Mouse (Mus musculus) right cerebral cortex, postnatal 36 days (tissue): ENCODE data around the gene Slc13a3.
A peak's percentile ranks its signal among the peaks of the same experiment; 100 is the strongest.

Source experiments
- DNase-seq, 2 experiments: peaks; one replicate each; pipeline ENCODE4 v3.0.0; 2022; ENCODE audit warnings: low spot score in 2 of 2, mixed read lengths in 1 of 2

Gene Slc13a3

GRCm38 (mm10) chr2:165482003-165482402 is 9.0 kb upstream of the Slc13a3 start:
- DNase-seq = no peak

DNA sequence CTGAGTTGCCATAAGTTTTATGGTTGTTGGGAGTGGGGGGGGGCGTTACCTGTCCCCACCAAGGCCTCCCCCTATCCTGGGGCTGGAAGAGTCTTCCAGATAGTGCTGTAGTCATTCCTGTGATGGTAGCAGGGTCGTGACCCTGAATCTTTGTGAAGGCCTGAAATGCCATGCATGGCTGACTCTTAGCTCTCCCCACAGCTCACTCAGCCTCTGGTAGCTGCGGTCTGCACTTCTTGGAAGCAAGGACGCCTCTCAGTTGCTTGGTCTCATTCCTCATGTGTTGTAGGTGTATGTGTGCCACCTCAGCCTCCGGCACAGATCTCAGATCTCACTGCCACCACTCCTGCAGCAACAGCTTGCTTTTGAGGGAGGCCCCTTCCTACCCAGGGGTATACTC is 2.8 kb upstream of the Slc13a3 start:
- no peak for DNase-seq

DNA sequence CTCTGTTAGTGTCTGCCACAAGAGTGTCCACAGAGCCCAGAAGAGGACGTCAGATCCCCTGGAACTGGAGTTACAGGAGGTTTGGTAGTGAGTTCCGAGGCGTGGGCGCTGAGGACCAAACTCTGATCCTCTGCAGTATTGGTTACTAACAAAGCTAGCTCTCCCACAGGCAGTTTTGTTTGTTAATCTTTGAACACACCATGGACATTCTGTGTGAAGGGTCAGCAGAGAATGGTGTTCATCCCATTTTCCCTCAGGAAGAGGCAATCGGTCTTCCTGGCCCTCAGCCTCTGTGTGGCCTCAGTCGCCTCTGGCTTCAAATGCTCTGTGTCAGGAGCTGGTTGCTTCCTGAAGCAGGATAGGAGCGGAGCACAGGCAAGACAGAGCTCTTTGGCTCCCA is 2.4 kb upstream of the Slc13a3 start:
- DNase-seq = no peak

DNA sequence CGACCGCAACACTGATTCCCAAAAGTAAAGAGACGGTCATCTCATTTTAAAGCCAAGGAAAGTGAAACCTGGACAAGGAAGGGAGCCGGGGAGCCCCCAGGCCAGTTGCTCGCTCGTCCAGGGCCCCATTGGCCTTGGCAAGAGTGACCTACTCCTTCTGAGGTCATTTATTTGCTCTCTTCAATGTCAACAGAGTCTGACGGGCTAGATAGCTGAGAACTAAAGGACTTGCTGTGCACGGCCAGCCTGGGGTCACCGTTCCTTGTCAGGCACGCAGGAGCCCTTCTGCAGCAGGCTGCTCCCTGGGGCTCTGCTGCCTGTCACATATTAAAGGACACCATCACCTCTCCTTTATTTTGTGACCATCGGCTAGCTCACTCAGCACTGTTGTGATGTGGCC is 1.1 kb downstream of the Slc13a3 start:
- DNase-seq = no peak

DNA sequence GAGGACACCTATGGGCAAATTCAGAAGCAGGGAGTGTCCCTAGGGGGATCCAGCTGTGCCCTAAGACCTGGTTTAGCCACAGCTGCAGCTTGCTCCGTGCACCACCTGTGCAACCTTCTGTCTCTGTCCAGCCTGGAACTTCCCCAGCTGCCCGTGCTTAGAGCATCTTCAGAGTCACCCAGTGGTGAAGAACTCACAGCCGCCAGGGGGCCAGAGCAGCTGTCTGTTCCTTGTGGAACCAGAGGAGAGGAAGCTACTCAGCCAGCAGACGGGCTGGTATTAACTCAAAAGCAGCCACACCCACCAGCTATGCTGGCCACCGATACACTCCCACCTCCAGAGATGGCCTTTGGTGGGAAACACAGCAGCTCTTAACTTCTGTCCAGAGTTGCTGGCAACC is 2.9 kb downstream of the Slc13a3 start:
- no peak for DNase-seq

DNA sequence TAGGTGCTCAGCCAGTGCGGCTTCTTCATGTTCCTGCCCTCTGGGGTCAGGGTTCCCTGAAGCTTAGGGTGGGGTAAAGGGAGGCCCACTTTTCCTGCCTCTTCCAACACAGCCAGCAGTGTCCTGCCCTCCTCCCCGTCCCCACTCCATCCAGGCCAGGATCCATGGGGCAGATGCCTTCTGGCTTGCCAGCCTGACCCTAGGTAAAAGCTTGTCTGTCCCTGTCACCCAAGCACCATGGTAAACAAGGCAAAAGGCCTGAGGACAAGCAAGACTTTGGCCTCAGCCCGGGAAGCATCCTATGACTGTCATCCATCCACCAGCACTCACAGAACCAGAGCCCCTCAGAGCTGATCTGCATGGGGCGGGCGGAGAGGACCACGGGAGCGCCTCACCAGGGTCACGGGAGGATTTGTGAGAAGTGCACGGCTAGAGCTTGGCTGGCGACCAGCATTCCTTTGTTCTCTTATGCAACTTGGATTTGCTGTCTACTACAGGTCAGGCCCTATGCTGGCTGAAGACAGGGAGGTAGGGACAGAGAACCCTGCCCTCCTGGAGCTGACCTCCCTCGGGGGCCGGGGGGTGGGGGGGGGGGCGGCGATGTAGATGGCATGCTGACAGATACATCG is 5.1 kb downstream of the Slc13a3 start:
- DNase-seq = no peak

- DNase-seq = no peak
Measured at GRCm38 (mm10) chr2:165459663-165460062, 13.4 kb downstream of the Slc13a3 start.

DNA sequence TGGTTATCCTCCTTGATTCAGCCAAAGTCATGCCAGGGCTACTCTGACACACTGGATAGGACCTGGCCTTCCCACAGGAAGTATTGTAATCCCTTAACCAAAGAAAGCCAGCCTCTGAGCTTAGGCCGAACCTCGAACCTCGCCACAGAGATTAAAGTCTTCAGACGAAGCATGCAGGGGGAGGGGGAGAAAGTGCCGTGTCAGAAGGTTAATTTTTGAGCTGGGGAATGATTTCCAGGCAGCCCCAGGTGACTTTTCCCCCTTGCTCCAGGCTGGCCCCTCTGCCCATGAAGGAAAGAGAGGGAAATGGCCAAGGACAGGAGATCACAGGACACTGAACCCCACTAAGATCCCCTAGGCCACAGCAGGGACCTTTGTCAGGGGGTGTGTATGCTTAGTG is 14.8 kb downstream of the Slc13a3 start:
- no peak for DNase-seq

DNA sequence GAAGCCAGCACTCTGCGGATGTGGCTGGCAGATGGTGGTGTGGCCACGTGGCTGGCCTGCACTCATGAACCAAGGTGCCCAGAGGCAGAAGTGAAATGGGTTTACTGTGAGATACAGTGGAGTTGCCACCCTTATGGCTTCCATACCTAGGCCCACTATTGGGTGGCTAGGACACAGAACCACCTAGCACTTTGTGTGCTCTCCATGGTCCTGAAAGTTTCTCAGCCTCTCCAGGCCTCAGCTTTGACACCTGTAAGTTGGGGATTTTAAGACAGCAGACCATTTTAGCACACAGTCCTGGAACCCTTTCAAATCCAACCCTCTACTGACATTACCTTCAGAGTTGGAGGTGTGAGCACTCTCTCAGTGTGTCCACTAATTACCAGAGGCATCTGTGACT is 16.3 kb downstream of the Slc13a3 start:
- DNase-seq = no peak

DNA sequence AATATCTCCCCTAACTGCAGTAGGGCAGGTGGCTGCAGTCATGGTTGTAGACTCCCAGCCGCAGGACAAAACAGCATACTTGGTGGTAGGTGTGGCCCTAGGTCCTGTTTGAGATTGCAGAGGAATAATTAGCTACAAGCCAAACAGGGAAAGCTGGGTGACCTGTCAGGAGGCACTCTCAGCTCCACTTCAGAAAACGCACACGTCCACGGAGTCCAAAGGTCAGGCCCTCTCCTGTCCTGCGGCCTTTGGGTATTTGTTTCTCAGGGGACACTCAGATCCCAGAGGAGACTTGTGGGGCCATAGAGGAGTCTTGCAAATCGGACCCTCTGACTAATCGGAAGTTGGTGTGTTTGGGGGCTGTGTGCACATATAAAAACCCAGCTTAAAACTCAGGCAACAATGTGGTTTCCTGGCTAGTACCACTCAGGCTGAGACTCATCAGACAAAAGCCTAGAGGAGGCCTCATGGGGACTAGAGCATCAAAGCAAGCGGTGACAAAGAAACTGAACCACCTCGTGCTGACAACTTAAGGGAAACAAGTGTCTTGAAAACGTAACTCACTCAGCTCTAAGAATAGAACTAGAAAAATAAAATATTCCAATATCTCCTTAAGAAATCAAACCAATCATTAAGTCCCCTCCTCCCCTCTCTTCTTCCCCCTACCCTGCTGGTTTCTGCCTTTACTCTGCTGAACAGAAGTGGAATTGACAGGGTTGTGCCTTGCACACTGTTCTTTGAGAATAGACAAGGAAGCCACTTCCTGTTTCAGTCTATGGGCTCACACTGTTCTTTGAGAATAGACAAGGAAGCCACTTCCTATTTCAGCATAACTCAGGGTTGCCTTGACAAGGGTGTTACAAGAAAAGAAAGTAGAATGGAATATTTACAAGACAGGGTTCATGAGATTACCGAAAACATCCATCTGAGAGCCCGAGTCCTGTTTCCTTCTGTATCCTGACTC is 20.0 kb downstream of the Slc13a3 start:
- no peak for DNase-seq

GRCm38 (mm10) chr2:165448475-165448874 is 24.6 kb downstream of the Slc13a3 start:
- DNase-seq = no peak

DNA sequence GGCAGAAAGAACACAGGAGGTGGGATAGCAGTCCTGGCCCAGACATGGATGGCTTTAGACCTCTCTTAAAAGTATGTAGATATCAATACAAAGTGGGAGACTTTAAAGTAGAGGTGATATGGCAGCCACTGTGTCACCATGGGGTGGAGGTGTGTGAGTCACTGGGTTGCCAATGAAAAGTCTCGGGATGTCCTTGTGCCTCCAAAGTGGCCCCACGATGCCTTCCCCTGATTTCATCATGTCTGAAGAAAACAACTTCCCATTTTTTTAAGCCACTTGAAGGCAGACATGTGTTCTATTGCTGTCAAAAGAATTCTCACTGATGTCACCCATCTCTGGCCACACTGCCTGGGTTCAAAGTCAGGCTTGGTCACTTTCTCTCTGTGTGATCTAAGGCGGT is 28.2 kb downstream of the Slc13a3 start:
- no peak for DNase-seq

DNA sequence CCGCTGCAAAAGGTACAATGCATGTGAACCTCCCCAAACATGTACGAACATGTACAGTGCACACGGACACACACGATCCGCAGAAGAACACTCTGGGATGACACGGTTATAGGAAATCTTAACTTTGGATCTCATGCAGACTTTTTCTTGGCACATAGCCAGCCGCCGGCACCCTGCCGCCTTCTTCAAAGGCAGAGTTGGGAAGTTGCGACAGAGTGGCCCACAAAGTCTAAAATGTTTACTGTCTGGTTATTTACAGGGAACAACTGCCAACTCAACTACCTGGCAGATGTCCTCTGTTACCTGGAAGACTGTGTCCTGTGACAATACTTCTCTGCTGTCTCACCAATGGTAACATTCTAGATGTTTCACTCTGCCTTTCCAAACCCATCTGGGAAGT is 30.0 kb downstream of the Slc13a3 start:
- DNase-seq = no peak

DNA sequence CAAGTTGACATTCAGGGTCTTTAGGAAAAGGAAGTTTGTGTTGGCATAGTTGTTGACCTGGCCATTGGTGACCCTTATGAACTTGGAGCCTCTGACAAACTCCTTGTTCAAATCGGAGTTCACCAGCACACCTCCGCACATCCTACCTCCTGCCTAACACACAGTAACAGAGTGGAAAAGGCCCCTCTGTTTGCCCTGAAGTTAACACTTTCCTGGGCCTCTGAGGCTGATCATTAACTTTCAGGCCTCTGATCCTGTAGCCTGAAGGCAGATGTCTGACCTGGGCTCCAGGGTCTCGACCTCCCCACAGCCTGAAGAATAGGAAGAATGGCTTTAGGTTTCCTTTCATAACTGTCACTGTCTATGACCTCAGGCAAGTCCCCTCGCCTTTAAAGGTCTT is 31.4 kb downstream of the Slc13a3 start:
- DNase-seq = no peak

GRCm38 (mm10) chr2:165439613-165440012 is 33.4 kb downstream of the Slc13a3 start:
- DNase-seq = no peak

- DNase-seq = no peak
Measured at GRCm38 (mm10) chr2:165438881-165439280, 34.1 kb downstream of the Slc13a3 start.

GRCm38 (mm10) chr2:165428694-165429093 is 44.3 kb downstream of the Slc13a3 start:
- no peak for DNase-seq

DNA sequence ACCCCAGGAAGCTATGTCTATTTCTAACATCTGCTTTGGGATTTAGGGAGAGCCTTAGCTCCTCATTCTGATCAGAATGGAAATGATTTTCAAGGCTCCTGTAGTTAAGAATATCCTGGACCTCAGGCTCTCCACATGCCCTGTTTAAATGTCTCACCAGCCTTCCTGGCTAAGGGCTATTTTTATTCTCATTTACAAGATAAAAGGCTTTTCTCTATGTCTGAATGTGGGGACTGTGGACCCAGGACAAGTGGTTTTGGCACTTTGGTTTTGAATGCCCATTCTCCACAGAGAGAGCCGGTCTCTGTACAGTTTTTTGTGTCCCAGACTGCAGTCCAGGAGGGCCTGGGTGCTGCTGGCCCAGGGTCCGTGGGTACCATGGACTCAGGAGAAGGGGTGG is 52.8 kb downstream of the Slc13a3 start:
- no peak for DNase-seq

DNA sequence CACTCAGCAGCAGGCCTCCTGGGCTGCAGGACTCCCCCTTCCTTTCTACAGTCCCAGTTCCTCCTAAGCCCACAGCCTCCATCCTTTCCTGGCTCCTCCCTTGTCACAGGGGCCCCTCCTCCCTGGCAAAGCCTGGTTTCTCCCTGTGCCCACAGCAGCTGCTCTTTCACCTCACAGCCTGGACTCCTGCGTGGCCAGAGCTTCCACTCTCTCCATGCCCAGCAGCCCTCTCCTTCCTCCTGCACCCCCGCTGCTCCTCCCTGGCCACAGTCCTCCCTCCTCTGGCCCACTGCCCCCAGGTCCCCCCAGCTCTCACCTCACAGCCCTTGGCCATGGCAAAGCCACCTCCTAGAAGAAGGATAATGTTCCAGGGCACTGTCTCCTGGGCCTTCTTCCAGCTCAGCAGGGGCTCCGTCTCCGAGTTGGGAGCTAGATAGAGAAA is 53.3 kb downstream of the Slc13a3 start:
- DNase-seq = no peak

GRCm38 (mm10) chr2:165418577-165418976 is 54.5 kb downstream of the Slc13a3 start:
- DNase-seq = no peak

DNA sequence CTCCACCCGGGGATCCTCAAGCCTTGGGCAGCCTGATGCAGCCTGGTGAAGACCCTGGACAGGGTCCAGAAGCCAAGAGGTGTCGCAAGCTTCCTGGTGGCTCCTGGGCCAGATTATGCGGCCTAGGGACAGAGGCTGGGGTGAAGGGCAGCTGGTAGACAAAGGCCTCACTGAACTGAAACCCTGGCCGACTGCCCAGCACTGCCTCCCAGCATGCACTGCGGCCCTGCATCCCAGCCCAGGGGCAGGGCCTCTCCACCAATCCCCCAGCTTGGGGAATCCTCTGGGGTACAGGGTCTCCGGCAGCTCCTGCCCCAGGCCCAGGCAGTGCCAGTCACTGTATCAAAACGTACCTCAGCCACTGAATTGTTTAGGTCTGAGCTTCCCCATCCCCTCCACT is 55.7 kb downstream of the Slc13a3 start:
- DNase-seq = peak in 1 of 2 experiments; percentile 72

DNA sequence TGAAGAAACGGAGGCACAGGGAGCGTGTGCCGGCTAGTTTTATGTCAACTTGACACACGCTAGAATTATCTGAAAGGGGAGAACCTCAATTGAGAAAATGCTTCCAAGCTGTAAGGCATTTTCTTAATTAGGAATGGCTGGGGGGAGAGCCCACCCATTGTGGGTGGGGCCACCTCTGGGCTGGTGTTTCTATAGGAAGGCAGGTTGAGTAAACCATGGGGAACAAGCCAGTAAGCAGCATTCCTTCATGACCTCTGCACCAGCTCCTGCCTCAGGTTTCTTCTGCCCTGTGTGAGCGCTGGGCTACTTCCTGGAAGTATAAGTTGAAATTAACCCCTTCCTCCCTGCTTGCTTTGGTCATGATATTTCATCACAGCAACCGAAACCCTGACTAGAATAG is 57.2 kb downstream of the Slc13a3 start:
- DNase-seq = no peak

GRCm38 (mm10) chr2:165415141-165415721 is 57.8 kb downstream of the Slc13a3 start:
- no peak for DNase-seq
